Mouse (Mus musculus) adrenal gland, adult 8-10 months (tissue): ENCODE measurements around the gene Gm8773. TPM values are rescaled to one million over a fixed set of nuclear protein-coding genes. Genes with fewer than 3 reads are reported as not detected.

Experiments used
- DNase-seq: peaks from one replicate; pipeline ENCODE4 v3.0.0; 2022
- total RNA-seq, 4 experiments: library from RNA; stranded (reverse); gene quantifications; 2 replicates each; pipeline ENCODE4 v1.2.4; 2022

Gene Gm8773
- total RNA-seq: not detected

- DNase-seq: no peak
These were observed at the start of gene Gm8773 for GRCm38 (mm10) chr5:5573749-5574317. Gene Gm8773 (plus strand): TSS chr5:5573799.

- DNase-seq: no peak
These were observed 39.8 kb upstream of the Gm8773 start for GRCm38 (mm10) chr5:5533656-5534420.

- no peak for DNase-seq
These were observed 37.5 kb upstream of the Gm8773 start for GRCm38 (mm10) chr5:5536131-5536530.

GRCm38 (mm10) chr5:5539771-5540170 is 33.8 kb upstream of the Gm8773 start:
- no peak for DNase-seq

- DNase-seq: no peak
These were observed 33.2 kb upstream of the Gm8773 start for GRCm38 (mm10) chr5:5540385-5540784.

GRCm38 (mm10) chr5:5551110-5551509 is 22.5 kb upstream of the Gm8773 start:
- DNase-seq: no peak

GRCm38 (mm10) chr5:5559079-5559740 is 14.4 kb upstream of the Gm8773 start, which contains the start of gene Gtpbp10:
Gene Gtpbp10 (minus strand): TSS chr5:5559538.
- peak; percentile 87 for DNase-seq

GRCm38 (mm10) chr5:5559798-5560197 is 13.8 kb upstream of the Gm8773 start:
- DNase-seq: no peak

GRCm38 (mm10) chr5:5561041-5561706 is 12.4 kb upstream of the Gm8773 start:
- DNase-seq: no peak

GRCm38 (mm10) chr5:5562435-5562834 is 11.2 kb upstream of the Gm8773 start:
- no peak for DNase-seq

GRCm38 (mm10) chr5:5587686-5588085 is 14.1 kb downstream of the Gm8773 start:
- no peak for DNase-seq

- DNase-seq: no peak
These were observed 36.9 kb downstream of the Gm8773 start for GRCm38 (mm10) chr5:5610540-5610939.

- no peak for DNase-seq
These were observed 44.7 kb downstream of the Gm8773 start for GRCm38 (mm10) chr5:5618329-5618728.

GRCm38 (mm10) chr5:5625491-5625890 is 51.9 kb downstream of the Gm8773 start:
- no peak for DNase-seq

Other genes starting within 250 kb of the Gm8773 start
- gene Cdk14, start 153.5 kb upstream of the Gm8773 start, total RNA-seq: 10 to 100 TPM in 3 of 4 experiments, 1 to 10 TPM in 1; 9.9 to 17.4 (median 11.8) TPM
- gene 1700015F17Rik, start 94.7 kb upstream of the Gm8773 start, total RNA-seq: 1 to 10 TPM in 1 of 4 experiments, under 1 TPM in 2, not detected in 1; 0.52 to 2.3 (median 0.56) TPM
- 10 to 100 TPM; 22.1 to 24.2 (median 23.4) TPM for gene Cldn12, start 58.8 kb upstream of the Gm8773 start, total RNA-seq
- 10 to 100 TPM; 12.9 to 19.4 (median 15.4) TPM for gene Gtpbp10, start 14.3 kb upstream of the Gm8773 start, total RNA-seq
- gene Cfap69, start 90.4 kb downstream of the Gm8773 start, total RNA-seq: 10 to 100 TPM in 2 of 4 experiments, 1 to 10 TPM in 2; 6.1 to 22.5 (median 12.7) TPM
- gene Steap2, start 120.8 kb downstream of the Gm8773 start, total RNA-seq: 10 to 100 TPM; 41.9 to 82.0 (median 64.8) TPM
- 10 to 100 TPM; 28.0 to 35.0 (median 31.5) TPM for gene Steap1, start 175.5 kb downstream of the Gm8773 start, total RNA-seq